Mouse (Mus musculus): ENCODE results near the gene Gm21293.
"Not testable (repeated sequence)": the region's sequence is repeated elsewhere in the genome, so short reads cannot be mapped to it uniquely, and the experiment has no call there.

Gene Gm21293

GRCm38 (mm10) chr10:104142687-104143086 lies at the start of gene Gm21293:
Gm21293 (plus strand) TSS chr10:104142987.
- DNase-seq (ENCODE audit: low spot score) = not testable (repeated sequence)

DNA sequence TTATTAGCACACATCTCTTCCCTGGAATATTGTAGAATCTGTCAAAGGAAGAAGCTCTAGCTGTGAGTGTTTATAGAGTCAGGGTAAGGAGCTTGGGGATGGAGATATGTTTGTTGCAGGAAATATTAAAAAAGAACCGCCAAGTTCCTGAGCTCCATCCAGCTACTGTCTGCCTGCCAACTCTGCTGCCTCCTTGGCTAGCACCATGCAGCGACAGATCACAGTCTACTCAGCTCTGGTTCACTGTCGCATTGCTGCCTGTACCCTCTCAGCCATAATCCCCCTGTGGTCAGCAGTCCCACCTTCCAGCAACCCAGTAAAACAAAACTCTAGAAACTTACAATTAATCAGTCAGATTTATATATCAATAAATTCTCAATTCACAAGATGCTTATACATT lies 32.7 kb upstream of the Gm21293 start:
- DNase-seq (ENCODE audit: low spot score) = no peak

GRCm38 (mm10) chr10:104118312-104118711 lies 24.5 kb upstream of the Gm21293 start:
- DNase-seq (ENCODE audit: low spot score) = no peak

- DNase-seq (ENCODE audit: low spot score) = not testable (repeated sequence)
These were observed 8.4 kb downstream of the Gm21293 start, which contains the start of gene Gm6763 for GRCm38 (mm10) chr10:104151197-104151596. Gm6763 (plus strand) TSS chr10:104151497.

DNA sequence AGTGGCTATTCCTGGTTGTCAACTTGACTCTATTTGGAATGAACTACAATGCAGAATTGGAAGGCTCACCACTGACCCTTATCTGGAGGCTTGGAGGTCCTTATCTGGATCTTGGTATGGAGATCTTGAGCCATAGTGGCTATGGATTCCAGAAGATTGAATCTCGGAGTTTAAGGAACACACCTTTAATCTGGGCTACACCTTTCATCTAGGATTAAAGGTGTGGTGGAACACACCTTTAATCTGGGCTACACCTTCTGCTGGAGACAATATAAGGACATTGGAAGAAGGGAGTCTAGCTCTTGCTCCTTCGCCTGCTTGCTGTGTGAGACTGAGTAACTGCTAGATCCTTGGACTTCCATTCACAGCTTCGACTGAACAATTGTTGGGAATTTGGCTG lies 16.9 kb downstream of the Gm21293 start, which contains the start of gene Gm8764:
Gene Gm8764, plus strand, starts transcription at position 301 of the 400 bp plus-strand sequence.
- DNase-seq (ENCODE audit: low spot score) = not testable (repeated sequence)

GRCm38 (mm10) chr10:104168215-104168614 lies 25.4 kb downstream of the Gm21293 start, which contains the start of gene Gm21304:
Gm21304 (plus strand) TSS chr10:104168515.
- not testable (repeated sequence) for DNase-seq (ENCODE audit: low spot score)

- DNase-seq (ENCODE audit: low spot score) = not testable (repeated sequence)
These were observed 33.9 kb downstream of the Gm21293 start, which contains the start of gene Gm21312 for GRCm38 (mm10) chr10:104176724-104177123. Gm21312 (plus strand) TSS chr10:104177024.

- not testable (repeated sequence) for DNase-seq (ENCODE audit: low spot score)
These were observed 42.4 kb downstream of the Gm21293 start, which contains the start of gene Gm20765 for GRCm38 (mm10) chr10:104185233-104185632. Gm20765 (plus strand) TSS chr10:104185533.

DNA sequence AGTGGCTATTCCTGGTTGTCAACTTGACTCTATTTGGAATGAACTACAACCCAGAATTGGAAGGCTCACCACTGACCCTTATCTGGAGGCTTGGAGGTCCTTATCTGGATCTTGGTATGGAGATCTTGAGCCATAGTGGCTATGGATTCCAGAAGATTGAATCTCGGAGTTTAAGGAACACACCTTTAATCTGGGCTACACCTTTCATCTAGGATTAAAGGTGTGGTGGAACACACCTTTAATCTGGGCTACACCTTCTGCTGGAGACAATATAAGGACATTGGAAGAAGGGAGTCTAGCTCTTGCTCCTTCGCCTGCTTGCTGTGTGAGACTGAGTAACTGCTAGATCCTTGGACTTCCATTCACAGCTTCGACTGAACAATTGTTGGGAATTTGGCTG lies 51.0 kb downstream of the Gm21293 start, which contains the start of gene Gm4340:
Gene Gm4340, plus strand, starts transcription at position 301 of the 400 bp plus-strand sequence.
- DNase-seq (ENCODE audit: low spot score) = not testable (repeated sequence)

Measured in urinary bladder, postnatal 14 days (tissue).